Mouse (Mus musculus) monocyte, adult 5-6 weeks (primary cell): Measurements from ENCODE around the gene Gm21411. TPM values are rescaled to one million over a fixed set of nuclear protein-coding genes. Genes with fewer than 3 reads are reported as not detected.
"Not testable (repeated sequence)": the region's sequence is repeated elsewhere in the genome, so short reads cannot be mapped to it uniquely, and the experiment has no call there.

Experiments
- ATAC-seq: fragments of 153-309, 156-312 bp; replicated peaks from 2 replicates; pipeline ENCODE4 v1.8.0; 2017; ENCODE audit warnings: mild to moderate bottlenecking; ENCODE audit not compliant: low TSS enrichment, insufficient number of reproducible peaks, severe bottlenecking, poor library complexity, low FRiP score
- total RNA-seq: library from RNA; stranded (forward); fragments of 200-1000, 200-491, 200-594 nt; gene quantifications from 3 replicates; pipeline ENCODE4 v1.2.3, GENCODE M21; 2017

The Gm21411 gene
- not detected in 3 replicates for total RNA-seq

- not testable (repeated sequence) for ATAC-seq
Measured at GRCm38 (mm10) chr4:146909386-146910137, at the start of gene Gm21411. Gene Gm21411 (minus strand): TSS chr4:146909590.

DNA sequence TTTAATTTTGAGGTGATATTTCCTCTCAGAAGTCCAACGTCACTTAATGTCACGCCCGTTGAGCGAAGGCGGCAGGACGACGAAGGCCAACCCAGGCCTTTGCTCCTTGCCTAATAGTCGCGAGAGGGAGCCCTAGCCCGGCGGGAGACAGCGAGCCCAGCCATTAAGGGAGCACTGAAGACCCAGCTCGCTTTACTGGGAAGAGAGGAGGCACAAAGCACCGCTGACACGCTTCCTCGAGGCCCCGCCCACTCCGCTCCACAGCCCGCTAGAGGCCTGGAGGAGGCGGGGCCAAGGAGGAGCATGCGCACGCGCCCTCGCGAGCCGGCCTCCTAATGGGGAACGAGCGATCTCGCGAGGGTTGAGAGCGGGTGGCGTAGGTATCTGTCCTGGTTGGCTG lies 32.3 kb upstream of the Gm21411 start:
- ATAC-seq = not testable (repeated sequence)

DNA sequence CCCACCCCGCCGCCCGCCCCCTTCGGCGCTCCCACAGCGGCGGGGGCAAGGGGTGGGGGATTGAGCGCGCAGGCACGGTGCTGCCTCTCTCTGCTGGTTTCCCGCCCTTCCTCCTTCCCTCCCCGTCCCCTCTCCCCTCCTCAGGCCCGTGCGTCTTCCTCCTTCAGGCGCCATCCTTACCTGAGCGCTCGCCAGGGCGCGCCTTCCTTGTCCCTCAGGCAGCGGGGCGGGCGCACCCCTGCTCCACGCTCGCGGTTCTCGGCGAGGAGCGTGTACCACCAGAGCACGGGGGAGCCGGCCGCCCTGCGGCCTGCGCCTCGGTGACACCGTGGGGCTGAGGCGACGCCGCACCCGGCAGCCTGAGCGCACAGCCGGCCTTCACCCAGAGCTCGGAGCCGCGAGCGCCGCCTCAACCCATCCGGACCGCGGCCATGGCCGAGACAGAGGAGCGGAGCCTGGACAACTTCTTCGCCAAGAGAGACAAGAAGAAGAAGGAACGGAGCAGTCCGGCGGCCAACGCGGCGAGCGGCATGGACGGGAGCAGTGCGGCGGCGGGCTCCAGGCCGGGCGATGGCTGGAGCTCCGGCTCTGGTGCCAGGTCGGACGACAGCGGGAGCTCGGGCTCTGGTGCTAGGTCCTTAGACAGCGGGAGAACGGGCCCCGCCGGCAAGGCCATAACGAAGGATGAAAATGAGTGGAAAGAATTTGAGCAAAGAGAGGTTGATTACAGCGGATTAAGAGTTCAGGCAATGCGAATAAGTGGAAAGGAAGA lies 23.1 kb upstream of the Gm21411 start:
- ATAC-seq = no peak

GRCm38 (mm10) chr4:146915196-146915595 lies 5.8 kb upstream of the Gm21411 start:
- ATAC-seq = no peak

DNA sequence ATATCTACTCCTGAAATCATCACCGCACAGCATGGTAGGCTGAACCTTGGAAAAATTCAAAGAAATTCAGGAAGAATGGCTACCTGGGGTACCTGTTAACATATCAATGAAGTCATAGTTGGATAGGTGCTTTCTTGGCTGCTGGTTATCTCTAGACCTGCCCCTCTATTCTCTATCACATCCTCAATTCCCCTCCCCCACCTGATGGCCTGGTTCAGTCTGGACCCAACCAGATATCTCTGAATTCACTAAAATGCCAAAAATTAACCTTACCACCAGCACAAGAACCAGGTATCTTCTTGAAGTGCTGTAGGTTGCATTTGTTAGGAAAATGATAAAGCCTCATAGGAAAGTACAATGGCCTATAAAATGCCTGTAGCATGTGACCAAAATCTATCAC lies 1.3 kb downstream of the Gm21411 start:
- ATAC-seq = not testable (repeated sequence)

DNA sequence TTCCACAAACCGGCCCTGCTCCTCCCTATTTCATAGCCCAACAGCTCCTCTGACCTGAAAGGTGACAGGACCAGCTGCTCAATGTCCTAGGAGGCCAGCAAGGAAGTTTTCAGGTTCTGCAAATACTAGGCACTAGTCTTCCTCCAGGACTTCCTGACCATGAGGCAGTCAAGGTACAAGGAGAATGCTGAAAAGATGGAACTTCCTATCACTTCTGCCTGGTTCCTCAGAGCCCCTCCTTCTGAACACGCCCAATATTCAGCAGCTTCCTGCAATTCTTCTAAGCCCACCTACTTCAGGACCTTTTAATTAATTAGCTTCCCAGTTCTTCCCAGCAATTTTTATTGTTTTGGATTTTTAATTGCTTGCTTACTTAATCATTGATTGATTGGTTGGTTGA lies 4.6 kb downstream of the Gm21411 start:
- ATAC-seq = not testable (repeated sequence)

DNA sequence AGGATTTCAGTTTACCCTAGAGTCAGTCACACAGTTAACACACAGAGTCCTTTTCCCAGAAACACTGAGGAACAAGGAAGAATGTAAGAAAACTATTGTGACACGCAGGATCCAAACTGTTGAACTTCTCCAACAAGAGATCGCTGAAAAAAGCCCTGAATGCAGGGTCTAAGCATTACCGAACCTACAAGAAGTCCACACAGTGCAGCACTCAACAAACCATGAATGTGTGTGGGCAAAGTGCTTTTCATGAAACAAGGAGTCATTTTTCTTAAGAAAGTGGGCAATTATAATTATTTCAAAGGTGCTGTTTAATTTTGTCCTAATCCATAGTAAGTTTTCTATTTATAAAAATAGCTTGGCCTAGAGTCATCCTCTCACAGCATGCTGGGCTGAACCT lies 6.3 kb downstream of the Gm21411 start:
- ATAC-seq = not testable (repeated sequence)

Other genes starting within 250 kb of the Gm21411 start
- gene Zfp989, start 62.4 kb upstream of the Gm21411 start, total RNA-seq = not detected in 3 replicates
- not detected in 3 replicates for gene Rex2, start 112.3 kb upstream of the Gm21411 start, total RNA-seq
- gene Zfp991, start 222.4 kb upstream of the Gm21411 start, total RNA-seq = 25.2 to 34.9 TPM (median 30.3 TPM) in 3 replicates